Mouse (Mus musculus) small intestine, adult 2 months (tissue): ENCODE measurements at regions not wholly inside any gene's neighbourhood (a gene's known extent, or its start where the extent isn't known, plus 50 kb on each side); places are given as distances from the start of the nearest gene placed in this dataset.

Experiments
- H3K27ac ChIP-seq: fragments of 200-500 bp; 2 replicates; pipeline ENCODE4 v1.5.1; 2012; ENCODE audit warnings: low read depth, low read length, control low read depth, inconsistent platforms; ENCODE audit not compliant: insufficient read depth
- H3K27me3 ChIP-seq: fragments of 200-500 bp; 2 replicates; pipeline ENCODE4 v1.6.1; 2012; ENCODE audit warnings: mild to moderate bottlenecking, moderate library complexity, low read length, inconsistent platforms; ENCODE audit not compliant: control insufficient read depth, insufficient read depth
- H3K36me3 ChIP-seq: fragments of 200-500 bp; 2 replicates; pipeline ENCODE4 v1.6.1; 2012; ENCODE audit warnings: mild to moderate bottlenecking, low read length, control low read depth, inconsistent platforms; ENCODE audit not compliant: control insufficient read depth, insufficient read depth
- H3K4me1 ChIP-seq: fragments of 200-500 bp; 2 replicates; pipeline ENCODE4 v1.6.1; 2012; ENCODE audit warnings: low read length, inconsistent platforms, mixed read lengths; ENCODE audit not compliant: control insufficient read depth, insufficient read depth, insufficient read length
- H3K4me3 ChIP-seq: fragments of 200-500 bp; 2 replicates; pipeline ENCODE4 v1.5.1; 2012; ENCODE audit warnings: low read depth, mild to moderate bottlenecking, control low read depth, inconsistent platforms, low read length, moderate library complexity
- CTCF ChIP-seq: fragments of 200-500 bp; IDR thresholded peaks from 2 replicates; pipeline ENCODE4 v1.5.1; 2012; ENCODE audit warnings: low read depth, mild to moderate bottlenecking, control low read depth, inconsistent platforms, low read length, moderate library complexity, mixed read lengths; ENCODE audit not compliant: insufficient replicate concordance, insufficient read length; ENCODE audit errors: extremely low read depth
- POLR2A ChIP-seq: fragments of 200-500 bp; IDR thresholded peaks from 2 replicates; pipeline ENCODE4 v1.6.1; 2012; ENCODE audit warnings: low read depth, mild to moderate bottlenecking, control low read depth, inconsistent platforms, low read length, moderate library complexity
- WGBS: fragments of 180-500 bp; shearing (Covaris S2); methylation state at CpG from one replicate; pipeline ENCODE4 v1.1.7; 2018; 5-methylcytosine and 5-hydroxymethylcytosine counted together

DNA sequence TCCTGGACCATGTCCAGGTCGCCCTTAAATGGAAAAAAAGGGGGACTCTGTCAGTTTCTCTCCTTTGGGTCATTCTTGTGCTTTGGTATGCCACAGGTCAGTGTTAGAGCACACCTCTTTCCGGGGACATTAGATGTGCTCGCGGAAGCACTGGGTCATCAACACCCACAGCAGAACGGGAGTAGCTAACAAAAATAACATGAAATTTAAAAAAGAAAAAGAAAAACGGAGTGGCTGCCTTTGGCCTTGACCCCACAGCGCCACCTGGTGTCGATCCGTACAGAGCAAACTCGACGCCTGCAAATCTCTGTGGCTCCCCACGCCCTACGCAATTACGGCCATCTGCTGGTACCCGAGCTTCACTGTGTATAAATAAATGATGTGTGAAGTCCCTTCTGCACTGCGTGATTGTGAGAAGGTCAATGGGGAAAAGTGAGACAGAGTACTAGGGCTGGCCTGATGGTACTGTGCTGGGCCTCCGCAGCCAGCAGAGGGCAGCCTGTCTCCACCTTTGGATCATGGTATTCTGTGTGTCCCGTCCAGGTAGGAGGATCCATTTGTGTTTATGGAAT is 99.0 kb upstream of the Slc7a12 start:
- Histone ChIP-seq H3K4me3 (peak overlapping the region; percentile 27), H3K27ac (no peak overlapping the region), H3K27me3 (no peaks in the 10 kb centered on the region), H3K4me1 (0 out of 2 replicates have a peak, but pooled peaks cover 2% of the 10 kb centered on the region), H3K36me3 (no peaks in the 10 kb centered on the region)
- 12% methylated on average over 18 of the region's 18 CpGs for WGBS
- TF ChIP-seq CTCF (peak; percentile 91; the same call in 1 of the 2 replicates), POLR2A (no peak)

DNA sequence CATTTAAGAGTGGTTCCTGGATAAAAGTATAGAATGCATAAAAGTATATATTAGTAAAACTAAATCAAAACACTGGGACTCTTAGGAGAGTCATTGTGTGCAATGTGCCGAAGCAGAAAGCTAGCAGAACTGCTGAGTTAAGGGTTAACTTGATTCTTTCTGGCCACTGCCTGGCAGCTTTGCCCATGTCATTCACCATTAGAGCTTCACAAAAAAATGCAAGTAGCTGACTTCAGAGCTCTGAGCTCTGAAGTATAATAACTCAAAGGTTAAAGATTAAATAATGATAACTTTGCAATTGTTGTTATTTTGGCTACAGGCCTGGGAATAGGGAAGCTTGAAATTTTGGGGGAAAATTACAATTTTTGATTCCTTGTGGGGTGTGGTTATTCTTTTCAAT is 89.8 kb upstream of the Slc7a12 start:
- H3K27me3 ChIP-seq: no peaks in the 10 kb centered on the region
- no peak overlapping the region for H3K27ac ChIP-seq
- 79% methylated on average over 1 of the region's 1 CpGs for WGBS
- TF ChIP-seq POLR2A: no peak
- TF ChIP-seq CTCF: no peak
- no peak overlapping the region for H3K4me3 ChIP-seq
- no peaks in the 10 kb centered on the region for H3K4me1 ChIP-seq
- no peaks in the 10 kb centered on the region for H3K36me3 ChIP-seq

GRCm38 (mm10) chr3:14398676-14399075 is 81.8 kb upstream of the Slc7a12 start:
- Histone ChIP-seq H3K27me3 (no peaks in the 10 kb centered on the region), H3K36me3 (no peaks in the 10 kb centered on the region), H3K27ac (no peak overlapping the region), H3K4me1 (no peaks in the 10 kb centered on the region), H3K4me3 (no peak overlapping the region)
- WGBS: 85% methylated on average over 3 of the region's 3 CpGs
- no peak for TF ChIP-seq POLR2A
- TF ChIP-seq CTCF: no peak

- no peaks in the 10 kb centered on the region for H3K4me1 ChIP-seq
- TF ChIP-seq CTCF (no peak), POLR2A (no peak)
- H3K4me3 ChIP-seq: no peak overlapping the region
- 20% methylated on average over 1 of the region's 1 CpGs for WGBS
- H3K27me3 ChIP-seq: no peaks in the 10 kb centered on the region
- H3K27ac ChIP-seq: no peak overlapping the region
- no peaks in the 10 kb centered on the region for H3K36me3 ChIP-seq
Measured at GRCm38 (mm10) chr3:14408435-14409125, 71.9 kb upstream of the Slc7a12 start.
